Mouse (Mus musculus) limb, embryonic 12.5 days (tissue): ENCODE results near the gene Pgghg. TPM values are rescaled to one million over a fixed set of nuclear protein-coding genes. Genes with fewer than 3 reads are reported as not detected.
"Not testable (repeated sequence)": the region's sequence is repeated elsewhere in the genome, so short reads cannot be mapped to it uniquely, and the experiment has no call there.

Source experiments
- ATAC-seq: fragments of 200-750 bp; cut with Nextera tagmentation; 2 replicates; pipeline ENCODE4 v1.8.0; 2017; ENCODE audit warnings: low read depth, moderate TSS enrichment; ENCODE audit not compliant: insufficient number of reproducible peaks, insufficient read depth, low FRiP score, low TSS enrichment
- H3K27ac ChIP-seq: fragments of 300-500 bp; sonication (generic); 2 replicates; pipeline ENCODE4 v1.5.1; 2016; ENCODE audit warnings: mild to moderate bottlenecking, moderate library complexity
- H3K27me3 ChIP-seq: fragments of 300-500 bp; sonication (generic); 2 replicates; pipeline ENCODE4 v1.6.1; 2016; ENCODE audit warnings: mild to moderate bottlenecking, moderate library complexity
- H3K36me3 ChIP-seq: fragments of 300-500 bp; sonication (generic); 2 replicates; pipeline ENCODE4 v1.6.1; 2016; ENCODE audit warnings: mild to moderate bottlenecking, moderate library complexity
- H3K4me1 ChIP-seq: fragments of 300-500 bp; sonication (generic); replicated peaks from 2 replicates; pipeline ENCODE4 v1.6.1; 2016
- H3K4me2 ChIP-seq: fragments of 300-500 bp; sonication (generic); 2 replicates; pipeline ENCODE4 v1.6.1; 2016; ENCODE audit warnings: mild to moderate bottlenecking, moderate library complexity
- H3K4me3 ChIP-seq: fragments of 300-500 bp; sonication (generic); replicated peaks from 2 replicates; pipeline ENCODE4 v1.5.1; 2016; ENCODE audit warnings: mild to moderate bottlenecking
- H3K9ac ChIP-seq: fragments of 300-500 bp; sonication (generic); replicated peaks from 2 replicates; pipeline ENCODE4 v1.6.1; 2016; ENCODE audit warnings: mild to moderate bottlenecking, moderate library complexity
- H3K9me3 ChIP-seq: fragments of 300-500 bp; sonication (generic); 2 replicates; pipeline ENCODE4 v1.6.1; 2016; ENCODE audit warnings: mild to moderate bottlenecking, moderate library complexity
- WGBS: fragments of 180-500 bp; shearing (Covaris S2); methylation state at CpG from one replicate; pipeline ENCODE4 v1.1.7; 2016; 5-methylcytosine and 5-hydroxymethylcytosine counted together
- polyA plus RNA-seq: library from polyadenylated mRNA; unstranded; fragments of >200 nt; fragmentation: Nextera tagmentation; extraction: Ambion mirVana; gene quantifications from 2 replicates; pipeline ENCODE4 v1.2.1, GENCODE M21; 2016

Pgghg gene
- polyA plus RNA-seq, 1 experiment from 2014 or later, result 18.9 TPM

DNA sequence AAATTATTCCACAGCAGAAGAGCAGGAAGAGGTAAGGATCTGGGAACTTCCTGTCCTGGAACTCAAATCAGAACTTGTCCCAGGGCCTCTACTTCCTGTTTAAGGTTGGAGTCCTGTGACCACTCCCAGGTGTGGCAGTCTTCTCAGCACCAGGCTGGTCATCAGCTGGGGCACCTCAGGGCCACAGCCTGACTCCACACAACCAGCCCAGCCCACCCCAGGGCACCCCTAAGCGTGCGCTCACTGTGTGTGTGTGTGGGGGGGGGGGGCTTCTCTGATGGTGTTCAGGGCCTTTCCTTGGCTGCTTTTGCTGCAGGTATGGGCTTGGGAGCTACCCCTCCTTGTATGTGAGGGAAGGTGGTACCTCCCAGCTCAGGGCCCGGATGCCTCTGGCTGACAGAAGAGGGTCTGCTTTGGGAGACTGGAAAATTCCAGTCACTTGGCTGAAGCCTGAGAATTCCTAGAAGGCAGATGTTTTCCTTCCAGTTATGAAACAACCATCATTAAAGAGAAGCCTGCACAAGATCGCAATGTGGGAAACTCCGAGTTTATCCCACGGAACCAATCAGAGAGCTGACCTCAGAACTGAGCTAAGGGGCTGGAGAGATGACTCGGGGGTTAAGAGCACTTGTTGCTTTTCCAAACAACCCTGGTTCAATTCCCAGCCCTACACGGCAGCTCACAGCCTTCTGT is 30.4 kb downstream of the Pgghg start:
- H3K4me1 ChIP-seq, result peaks cover 61% of the 10 kb centered on the region
- no peaks in the 10 kb centered on the region for H3K36me3 ChIP-seq
- no peaks in the 10 kb centered on the region for H3K9me3 ChIP-seq
- no peak overlapping the region for H3K4me2 ChIP-seq
- no peaks in the 10 kb centered on the region; the same call in 1 of the 2 replicates for H3K27me3 ChIP-seq
- peak overlapping the region; percentile 68 for H3K27ac ChIP-seq
- no peak overlapping the region for H3K9ac ChIP-seq
- peak; percentile 43; the same call in 1 of the 2 replicates for ATAC-seq
- H3K4me3 ChIP-seq, result no peak overlapping the region
- WGBS, result 78% methylated on average over 8 of the region's 8 CpGs

DNA sequence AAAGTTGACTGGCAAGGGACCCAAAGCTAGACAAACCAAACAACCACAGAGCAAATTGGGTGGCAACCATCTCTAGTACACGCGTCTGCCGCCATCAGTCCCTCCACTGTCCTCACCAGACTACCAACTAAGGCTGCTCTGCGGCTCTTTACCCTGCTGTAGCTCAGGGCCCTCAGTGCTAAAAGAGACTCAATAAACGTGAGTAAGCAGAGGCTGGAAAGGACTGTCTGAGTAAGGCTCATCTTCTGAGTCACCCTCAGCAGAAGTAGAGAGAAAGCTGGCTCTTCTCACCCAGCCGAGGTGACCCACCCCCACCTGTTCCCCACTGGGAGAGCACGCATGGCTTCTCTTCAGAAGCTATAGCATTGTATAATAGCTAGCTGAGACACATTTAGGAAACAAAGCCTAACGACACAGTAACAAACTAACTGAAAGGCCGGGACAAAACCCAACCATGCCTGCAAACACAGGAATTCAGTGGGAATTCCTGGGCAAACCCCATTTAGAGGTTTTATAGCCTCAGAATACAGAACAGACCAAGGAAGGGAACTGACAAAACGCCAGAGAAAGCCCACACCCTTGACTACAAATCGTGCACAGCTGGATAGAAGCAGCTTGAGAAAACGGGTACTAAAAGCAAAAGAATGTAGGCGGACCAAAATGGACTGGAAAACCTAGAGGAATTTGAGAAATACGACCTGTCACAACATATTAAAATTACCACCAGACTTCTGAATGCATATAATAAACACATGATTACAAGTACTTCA is 32.4 kb downstream of the Pgghg start:
- no peak for ATAC-seq
- peaks cover 44% of the 10 kb centered on the region for H3K4me1 ChIP-seq
- no peak overlapping the region for H3K4me2 ChIP-seq
- peak overlapping the region; percentile 82 for H3K27ac ChIP-seq
- no peaks in the 10 kb centered on the region; the same call in 1 of the 2 replicates for H3K27me3 ChIP-seq
- no peak overlapping the region for H3K9ac ChIP-seq
- WGBS, result 28% methylated on average over 14 of the region's 14 CpGs
- H3K9me3 ChIP-seq, result no peaks in the 10 kb centered on the region
- H3K4me3 ChIP-seq, result no peak overlapping the region
- no peaks in the 10 kb centered on the region for H3K36me3 ChIP-seq

DNA sequence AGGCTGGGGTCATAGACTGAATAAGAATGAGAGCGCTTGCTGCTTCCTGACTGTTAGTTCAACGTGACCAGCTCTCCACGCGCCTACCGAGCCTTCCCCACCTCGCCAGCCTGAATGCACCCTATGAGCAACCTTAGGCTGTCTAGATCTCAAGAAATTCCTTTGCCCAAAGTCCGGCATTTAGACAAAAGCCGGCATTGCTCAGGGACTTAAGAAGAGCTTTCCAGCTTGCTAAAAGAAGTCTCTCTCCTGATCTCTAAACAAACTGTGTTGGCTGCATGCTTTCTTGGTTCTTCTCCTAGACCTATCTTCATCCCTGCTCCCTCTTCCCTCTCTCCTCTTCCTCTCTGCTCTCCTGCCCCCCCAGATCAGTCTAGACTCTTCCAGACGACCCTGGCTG is 33.7 kb downstream of the Pgghg start:
- Histone ChIP-seq H3K27me3 (no peaks in the 10 kb centered on the region; the same call in 1 of the 2 replicates), H3K9ac (no peak overlapping the region), H3K27ac (no peak overlapping the region), H3K4me1 (peaks cover 34% of the 10 kb centered on the region), H3K4me2 (no peak overlapping the region), H3K9me3 (no peaks in the 10 kb centered on the region), H3K36me3 (no peaks in the 10 kb centered on the region), H3K4me3 (no peak overlapping the region)
- ATAC-seq, result no peak
- 29% methylated on average over 9 of the region's 9 CpGs for WGBS

DNA sequence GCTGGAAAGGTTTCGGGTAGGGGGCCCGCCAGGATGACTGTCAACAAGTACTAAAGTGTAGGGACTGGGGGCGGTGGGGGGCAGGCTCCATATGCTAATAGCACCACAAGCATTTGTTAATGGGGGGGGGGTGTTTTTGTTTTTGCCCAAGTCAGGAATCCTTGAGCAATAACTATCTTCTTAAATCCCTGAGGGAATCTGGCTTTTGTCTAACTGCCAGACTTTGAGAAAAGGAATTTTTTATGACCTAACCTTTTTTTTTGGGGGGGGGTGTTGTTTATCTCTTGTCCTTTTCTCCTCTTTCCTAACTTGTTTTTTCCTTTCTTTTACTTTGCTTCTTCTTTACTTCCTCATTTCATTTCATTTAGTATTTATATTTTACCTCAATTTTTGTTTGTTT is 34.3 kb downstream of the Pgghg start:
- no peak overlapping the region for H3K4me3 ChIP-seq
- H3K27me3 ChIP-seq, result no peaks in the 10 kb centered on the region
- no peaks in the 10 kb centered on the region for H3K36me3 ChIP-seq
- 31% methylated on average over 3 of the region's 3 CpGs for WGBS
- H3K27ac ChIP-seq, result no peak overlapping the region
- H3K4me1 ChIP-seq, result peaks cover 29% of the 10 kb centered on the region
- no peak for ATAC-seq
- H3K4me2 ChIP-seq, result no peak overlapping the region
- H3K9ac ChIP-seq, result no peak overlapping the region
- H3K9me3 ChIP-seq, result no peaks in the 10 kb centered on the region

DNA sequence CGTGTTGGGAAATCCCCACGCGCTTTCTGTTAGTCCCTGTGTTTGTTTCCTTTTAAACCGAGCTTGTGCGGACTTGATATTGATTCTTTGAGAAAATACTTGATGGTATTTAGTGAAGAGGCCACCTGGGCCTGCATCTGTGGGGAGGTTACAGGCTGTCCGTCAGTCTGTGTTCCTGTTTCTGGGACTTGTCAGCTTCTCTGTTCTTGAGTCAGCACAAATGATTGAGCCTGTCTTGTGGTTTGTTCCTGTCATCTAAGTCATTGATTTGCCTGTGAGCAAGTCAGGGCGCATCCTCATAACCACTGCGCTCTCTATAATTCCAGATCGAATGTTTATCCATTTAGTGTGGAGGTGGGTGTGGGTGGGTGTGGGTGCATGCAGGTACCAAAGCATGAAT is 35.5 kb downstream of the Pgghg start:
- not testable (repeated sequence) for H3K9me3 ChIP-seq, H3K27me3 ChIP-seq, H3K27ac ChIP-seq, H3K36me3 ChIP-seq, H3K4me3 ChIP-seq, H3K4me2 ChIP-seq, ATAC-seq, H3K9ac ChIP-seq
- H3K4me1 ChIP-seq, result peaks cover 17% of the 10 kb centered on the region
- WGBS, result 91% methylated on average over 9 of the region's 9 CpGs

DNA sequence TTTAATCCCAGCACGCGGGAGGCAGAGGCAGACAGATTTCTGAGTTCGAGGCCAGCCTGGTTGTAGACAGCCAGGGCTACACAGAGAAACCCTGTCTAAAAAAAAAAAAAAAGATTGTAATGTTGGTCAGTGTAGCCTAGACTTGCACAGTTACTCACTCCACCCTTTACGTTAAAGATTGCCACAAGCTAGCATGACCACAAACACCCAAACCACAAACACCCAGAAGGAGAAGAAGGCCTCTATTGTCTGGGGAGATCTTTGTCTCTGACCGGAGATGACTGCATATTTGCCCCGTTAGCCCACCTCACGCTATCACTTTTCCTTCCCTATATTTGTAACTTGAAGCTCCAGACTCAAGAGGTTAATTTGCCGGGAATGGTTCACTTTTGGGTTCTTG is 40.5 kb downstream of the Pgghg start:
- H3K27ac ChIP-seq, result no peak overlapping the region
- H3K9me3 ChIP-seq, result 0 out of 2 replicates have a peak, but pooled peaks cover 4% of the 10 kb centered on the region
- no peaks in the 10 kb centered on the region for H3K36me3 ChIP-seq
- no peak overlapping the region for H3K9ac ChIP-seq
- no peaks in the 10 kb centered on the region for H3K27me3 ChIP-seq
- H3K4me1 ChIP-seq, result no peaks in the 10 kb centered on the region
- WGBS, result 94% methylated on average over 8 of the region's 8 CpGs
- ATAC-seq, result no peak
- no peak overlapping the region for H3K4me3 ChIP-seq
- H3K4me2 ChIP-seq, result no peak overlapping the region

DNA sequence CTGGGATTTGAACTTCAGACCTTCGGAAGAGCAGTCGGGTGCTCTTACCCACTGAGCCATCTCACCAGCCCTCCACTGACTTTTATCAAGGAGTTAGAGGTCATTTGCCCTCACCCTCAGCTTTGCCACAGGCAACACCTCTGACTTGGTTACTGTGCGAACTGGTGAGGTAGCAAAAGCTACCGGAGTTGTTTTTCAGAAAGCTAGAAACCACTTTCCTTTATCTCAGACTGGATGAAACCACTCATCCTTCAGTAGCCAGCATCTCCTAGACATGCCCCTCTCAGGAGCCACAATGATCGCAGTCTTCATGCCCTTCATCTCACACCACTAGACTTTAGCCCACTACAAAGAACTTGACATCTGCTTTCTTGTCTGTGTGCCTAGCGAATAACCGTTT is 41.8 kb downstream of the Pgghg start:
- no peak overlapping the region for H3K27ac ChIP-seq
- 93% methylated on average over 7 of the region's 7 CpGs for WGBS
- no peaks in the 10 kb centered on the region for H3K27me3 ChIP-seq
- no peak overlapping the region for H3K4me2 ChIP-seq
- no peaks in the 10 kb centered on the region for H3K4me1 ChIP-seq
- H3K4me3 ChIP-seq, result no peak overlapping the region
- H3K36me3 ChIP-seq, result no peaks in the 10 kb centered on the region
- no peak for ATAC-seq
- 0 out of 2 replicates have a peak, but pooled peaks cover 4% of the 10 kb centered on the region for H3K9me3 ChIP-seq
- no peak overlapping the region for H3K9ac ChIP-seq

DNA sequence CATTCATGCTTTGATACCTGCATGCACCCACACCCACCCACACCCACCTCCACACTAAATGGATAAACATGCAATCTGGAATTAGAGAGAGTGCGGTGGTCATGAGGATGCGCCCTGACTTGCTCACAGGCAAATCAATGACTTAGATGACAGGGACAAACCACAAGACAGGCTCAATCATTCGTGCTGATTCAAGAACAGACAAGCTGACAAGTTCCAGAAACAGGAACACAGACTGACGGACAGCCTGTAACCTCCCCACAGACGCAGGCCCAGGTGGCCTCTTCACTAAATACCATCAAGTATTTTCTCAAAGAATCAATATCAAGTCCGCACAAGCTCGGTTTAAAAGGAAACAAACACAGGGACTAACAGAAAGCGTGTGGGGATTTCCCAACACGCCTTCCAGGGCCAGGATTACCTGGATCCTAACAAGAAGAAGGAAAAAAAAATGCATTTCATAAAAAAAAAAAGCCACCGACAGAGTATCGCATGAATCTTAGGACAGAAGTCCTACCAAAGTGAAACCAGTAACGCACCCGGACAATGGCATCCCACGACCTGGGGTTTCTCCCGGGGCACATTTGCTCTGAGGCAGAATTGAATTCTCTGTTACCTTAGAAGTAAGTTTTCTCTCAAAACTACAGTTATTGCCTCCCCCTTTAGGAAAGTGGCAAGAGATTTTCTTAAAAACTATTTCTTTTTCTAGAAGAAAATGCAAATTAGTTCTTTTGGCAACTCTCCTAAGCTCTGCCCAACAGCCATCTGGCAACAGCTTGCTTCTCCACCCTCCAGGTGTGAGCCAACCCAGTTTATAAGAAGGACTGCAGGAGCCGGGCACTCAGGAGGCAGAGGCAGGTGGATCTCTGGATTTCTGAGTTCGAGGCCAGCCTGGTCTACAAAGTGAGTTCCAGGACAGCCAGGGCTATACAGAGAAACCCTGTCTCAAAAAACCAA is 46.3 kb downstream of the Pgghg start:
- Histone ChIP-seq H3K9me3 (0 out of 2 replicates have a peak, but pooled peaks cover 4% of the 10 kb centered on the region), H3K36me3 (no peaks in the 10 kb centered on the region), H3K27ac (no peak overlapping the region), H3K4me1 (peaks cover 11% of the 10 kb centered on the region), H3K4me2 (no peak overlapping the region), H3K9ac (no peak overlapping the region), H3K4me3 (no peak overlapping the region), H3K27me3 (no peaks in the 10 kb centered on the region)
- ATAC-seq, result no peak
- 87% methylated on average over 17 of the region's 17 CpGs for WGBS

DNA sequence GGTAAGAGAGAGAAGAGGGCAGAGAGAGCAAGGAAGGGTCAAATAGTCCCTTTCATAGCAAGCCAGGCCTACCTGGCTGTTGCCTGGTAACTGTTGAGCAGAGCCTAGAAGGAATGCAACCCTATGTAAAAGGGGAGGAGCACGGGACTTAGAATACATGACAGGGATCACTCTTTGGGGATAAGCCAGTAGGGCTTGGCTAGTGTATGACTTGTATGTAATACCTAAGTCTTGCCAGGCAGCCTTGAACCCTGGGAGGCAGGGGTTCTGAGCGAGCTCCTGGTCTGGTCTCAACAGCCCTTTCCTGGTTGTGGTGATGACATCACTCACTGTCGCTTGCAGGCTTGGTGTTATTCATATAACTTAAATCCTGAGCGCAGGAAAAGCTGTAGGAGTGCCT is 47.8 kb downstream of the Pgghg start:
- H3K9ac ChIP-seq, result no peak overlapping the region
- no peaks in the 10 kb centered on the region for H3K36me3 ChIP-seq
- peaks cover 11% of the 10 kb centered on the region for H3K4me1 ChIP-seq
- 0 out of 2 replicates have a peak, but pooled peaks cover 4% of the 10 kb centered on the region for H3K9me3 ChIP-seq
- 83% methylated on average over 4 of the region's 4 CpGs for WGBS
- no peaks in the 10 kb centered on the region for H3K27me3 ChIP-seq
- H3K27ac ChIP-seq, result no peak overlapping the region
- H3K4me2 ChIP-seq, result no peak overlapping the region
- no peak overlapping the region for H3K4me3 ChIP-seq
- ATAC-seq, result no peak

DNA sequence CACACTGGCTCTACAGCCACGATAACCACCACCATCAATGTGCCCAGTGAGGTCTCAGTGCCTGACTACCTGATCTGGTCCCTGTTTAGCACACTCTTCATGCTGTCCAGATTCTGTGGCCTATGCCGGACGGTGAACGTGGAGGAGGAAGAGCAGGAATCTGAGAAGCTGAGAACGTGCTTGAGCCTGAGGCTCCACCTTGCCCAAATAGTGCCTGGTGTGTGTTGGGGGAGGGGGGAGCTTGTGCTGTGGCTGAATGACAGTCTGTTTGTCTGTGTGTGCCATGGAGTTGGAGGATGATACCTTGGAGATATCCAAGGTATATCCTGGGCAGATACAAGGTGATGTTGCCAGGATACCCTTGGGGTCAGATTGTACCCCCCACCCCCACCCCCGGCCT is 49.0 kb downstream of the Pgghg start:
- H3K36me3 ChIP-seq, result no peaks in the 10 kb centered on the region
- H3K4me2 ChIP-seq, result no peak overlapping the region
- H3K27ac ChIP-seq, result 0 out of 2 replicates have a peak overlapping the region, but pooled peaks have one; percentile 41
- 0 out of 2 replicates have a peak, but pooled peaks cover 4% of the 10 kb centered on the region for H3K9me3 ChIP-seq
- peaks cover 11% of the 10 kb centered on the region for H3K4me1 ChIP-seq
- H3K4me3 ChIP-seq, result no peak overlapping the region
- 55% methylated on average over 6 of the region's 6 CpGs for WGBS
- H3K27me3 ChIP-seq, result no peaks in the 10 kb centered on the region
- no peak for ATAC-seq
- H3K9ac ChIP-seq, result no peak overlapping the region

DNA sequence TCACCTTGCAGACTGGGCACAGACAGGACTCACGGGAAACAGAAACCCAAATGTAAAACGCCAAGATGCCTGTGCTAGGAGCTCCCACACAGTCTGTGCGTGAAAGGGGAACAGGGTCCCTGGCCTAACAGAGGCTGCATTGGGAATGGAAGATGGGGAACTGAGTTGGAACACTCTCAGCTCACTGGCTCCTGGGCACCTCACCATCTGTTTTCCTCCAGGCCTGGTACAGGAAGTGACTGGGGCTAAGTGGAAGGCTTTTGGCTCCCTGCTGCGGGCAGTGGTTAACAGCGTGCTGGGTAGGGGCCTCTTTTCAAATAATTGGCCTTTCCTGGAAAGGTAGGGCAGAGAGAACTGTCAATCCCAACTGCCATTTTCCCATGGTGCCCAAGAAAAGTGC is 49.4 kb downstream of the Pgghg start:
- ATAC-seq, result no peak
- H3K27ac ChIP-seq, result peak overlapping the region; percentile 41
- H3K9me3 ChIP-seq, result 0 out of 2 replicates have a peak, but pooled peaks cover 4% of the 10 kb centered on the region
- H3K9ac ChIP-seq, result no peak overlapping the region
- 43% methylated on average over 5 of the region's 5 CpGs for WGBS
- H3K36me3 ChIP-seq, result no peaks in the 10 kb centered on the region
- H3K4me3 ChIP-seq, result no peak overlapping the region
- peaks cover 11% of the 10 kb centered on the region for H3K4me1 ChIP-seq
- no peaks in the 10 kb centered on the region for H3K27me3 ChIP-seq
- H3K4me2 ChIP-seq, result no peak overlapping the region
